Mouse (Mus musculus) limb, embryonic 12.5 days (tissue): ENCODE results near the gene Snip1. TPM values are rescaled to one million over a fixed set of nuclear protein-coding genes. Genes with fewer than 3 reads are reported as not detected.

Experiments used
- ATAC-seq: fragments of 200-750 bp; cut with Nextera tagmentation; 2 replicates; pipeline ENCODE4 v1.8.0; 2017; ENCODE audit warnings: low read depth, moderate TSS enrichment; ENCODE audit not compliant: insufficient number of reproducible peaks, insufficient read depth, low FRiP score, low TSS enrichment
- H3K27ac ChIP-seq: fragments of 300-500 bp; sonication (generic); 2 replicates; pipeline ENCODE4 v1.5.1; 2016; ENCODE audit warnings: mild to moderate bottlenecking, moderate library complexity
- H3K27me3 ChIP-seq: fragments of 300-500 bp; sonication (generic); 2 replicates; pipeline ENCODE4 v1.6.1; 2016; ENCODE audit warnings: mild to moderate bottlenecking, moderate library complexity
- H3K36me3 ChIP-seq: fragments of 300-500 bp; sonication (generic); 2 replicates; pipeline ENCODE4 v1.6.1; 2016; ENCODE audit warnings: mild to moderate bottlenecking, moderate library complexity
- H3K4me1 ChIP-seq: fragments of 300-500 bp; sonication (generic); replicated peaks from 2 replicates; pipeline ENCODE4 v1.6.1; 2016
- H3K4me2 ChIP-seq: fragments of 300-500 bp; sonication (generic); 2 replicates; pipeline ENCODE4 v1.6.1; 2016; ENCODE audit warnings: mild to moderate bottlenecking, moderate library complexity
- H3K4me3 ChIP-seq: fragments of 300-500 bp; sonication (generic); replicated peaks from 2 replicates; pipeline ENCODE4 v1.5.1; 2016; ENCODE audit warnings: mild to moderate bottlenecking
- H3K9ac ChIP-seq: fragments of 300-500 bp; sonication (generic); replicated peaks from 2 replicates; pipeline ENCODE4 v1.6.1; 2016; ENCODE audit warnings: mild to moderate bottlenecking, moderate library complexity
- H3K9me3 ChIP-seq: fragments of 300-500 bp; sonication (generic); 2 replicates; pipeline ENCODE4 v1.6.1; 2016; ENCODE audit warnings: mild to moderate bottlenecking, moderate library complexity
- WGBS: fragments of 180-500 bp; shearing (Covaris S2); methylation state at CpG from one replicate; pipeline ENCODE4 v1.1.7; 2016; 5-methylcytosine and 5-hydroxymethylcytosine counted together
- polyA plus RNA-seq: library from polyadenylated mRNA; unstranded; fragments of >200 nt; fragmentation: Nextera tagmentation; extraction: Ambion mirVana; gene quantifications from 2 replicates; pipeline ENCODE4 v1.2.1, GENCODE M21; 2016

Gene Snip1
- 39.6 and 40.9 TPM in 2 replicates for polyA plus RNA-seq

- WGBS: 1% methylated on average over 78 of the region's 78 CpGs
These were observed at the start of gene Snip1 for GRCm38 (mm10) chr4:125066490-125067370. Snip1 (plus strand) TSS chr4:125066672.

GRCm38 (mm10) chr4:125017431-125017830 is 49.0 kb upstream of the Snip1 start:
- Histone ChIP-seq H3K36me3 (no peaks in the 10 kb centered on the region), H3K27me3 (peaks cover 87% of the 10 kb centered on the region), H3K27ac (no peak overlapping the region), H3K9me3 (no peaks in the 10 kb centered on the region), H3K9ac (no peak overlapping the region), H3K4me3 (no peak overlapping the region), H3K4me1 (no peaks in the 10 kb centered on the region), H3K4me2 (no peak overlapping the region)
- no peak for ATAC-seq
- WGBS: 79% methylated on average over 11 of the region's 11 CpGs

More at GRCm38 (mm10) chr4:125066490-125067370, at the start of gene Snip1:
- H3K4me3 ChIP-seq: peak within 1 kb of the TSS; percentile 96
- peak; percentile 84 for ATAC-seq
- no peaks in the 10 kb centered on the region for H3K9me3 ChIP-seq
- H3K4me1 ChIP-seq: peaks cover 11% of the 10 kb centered on the region
- peak within 1 kb of the TSS; percentile 64 for H3K27ac ChIP-seq
- H3K4me2 ChIP-seq: peak within 1 kb of the TSS; percentile 91
- peaks cover 37% of the 10 kb centered on the region for H3K36me3 ChIP-seq
- H3K27me3 ChIP-seq: peaks cover 22% of the 10 kb centered on the region
- peak within 1 kb of the TSS; percentile 93 for H3K9ac ChIP-seq

- no peak for ATAC-seq
- no peaks in the 10 kb centered on the region for H3K36me3 ChIP-seq
- H3K27ac ChIP-seq: no peak overlapping the region
- no peak overlapping the region for H3K9ac ChIP-seq
- H3K4me1 ChIP-seq: no peaks in the 10 kb centered on the region
- H3K9me3 ChIP-seq: no peaks in the 10 kb centered on the region
- no peak overlapping the region for H3K4me3 ChIP-seq
- no peak overlapping the region for H3K4me2 ChIP-seq
- peaks cover 82% of the 10 kb centered on the region for H3K27me3 ChIP-seq
- WGBS: 30% methylated on average over 11 of the region's 11 CpGs
These were observed 45.5 kb upstream of the Snip1 start for GRCm38 (mm10) chr4:125020780-125021538.

GRCm38 (mm10) chr4:125029891-125030614 is 36.4 kb upstream of the Snip1 start:
- peaks cover 9% of the 10 kb centered on the region for H3K4me1 ChIP-seq
- 1% methylated on average over 50 of the region's 50 CpGs for WGBS
- peak; percentile 93 for ATAC-seq
- peak overlapping the region; percentile 89 for H3K9ac ChIP-seq
- peak overlapping the region; percentile 88 for H3K4me3 ChIP-seq
- peaks cover 32% of the 10 kb centered on the region for H3K27me3 ChIP-seq
- no peaks in the 10 kb centered on the region for H3K9me3 ChIP-seq
- peaks cover 13% of the 10 kb centered on the region for H3K36me3 ChIP-seq
- peak overlapping the region; percentile 69 for H3K27ac ChIP-seq
- H3K4me2 ChIP-seq: peak overlapping the region; percentile 96

- Histone ChIP-seq H3K27ac (no peak overlapping the region), H3K9ac (no peak overlapping the region), H3K4me3 (no peak overlapping the region), H3K27me3 (no peaks in the 10 kb centered on the region), H3K36me3 (peaks cover 51% of the 10 kb centered on the region), H3K4me2 (no peak overlapping the region), H3K4me1 (peaks cover 9% of the 10 kb centered on the region), H3K9me3 (no peaks in the 10 kb centered on the region)
- ATAC-seq: no peak
- WGBS: 96% methylated on average over 4 of the region's 4 CpGs
These were observed 32.1 kb upstream of the Snip1 start for GRCm38 (mm10) chr4:125034341-125034740.

- Histone ChIP-seq H3K27me3 (no peaks in the 10 kb centered on the region), H3K27ac (no peak overlapping the region), H3K9me3 (no peaks in the 10 kb centered on the region), H3K36me3 (peaks cover 95% of the 10 kb centered on the region), H3K9ac (no peak overlapping the region), H3K4me1 (no peaks in the 10 kb centered on the region), H3K4me2 (no peak overlapping the region), H3K4me3 (no peak overlapping the region)
- no peak for ATAC-seq
- 86% methylated on average over 7 of the region's 7 CpGs for WGBS
These were observed 22.0 kb upstream of the Snip1 start for GRCm38 (mm10) chr4:125044454-125044853.

- peaks cover 59% of the 10 kb centered on the region for H3K36me3 ChIP-seq
- H3K27ac ChIP-seq: no peak overlapping the region; the same call in 1 of the 2 replicates
- peaks cover 32% of the 10 kb centered on the region for H3K4me1 ChIP-seq
- WGBS: 86% methylated on average over 9 of the region's 9 CpGs
- no peak for ATAC-seq
- H3K9me3 ChIP-seq: no peaks in the 10 kb centered on the region
- no peak overlapping the region for H3K9ac ChIP-seq
- H3K4me3 ChIP-seq: no peak overlapping the region
- H3K27me3 ChIP-seq: peaks cover 11% of the 10 kb centered on the region; the same call in 1 of the 2 replicates
- no peak overlapping the region for H3K4me2 ChIP-seq
These were observed 11.1 kb upstream of the Snip1 start for GRCm38 (mm10) chr4:125055385-125055784.

- Histone ChIP-seq H3K36me3 (peaks cover 50% of the 10 kb centered on the region), H3K4me2 (no peak overlapping the region), H3K27ac (peak overlapping the region; percentile 67), H3K27me3 (peaks cover 15% of the 10 kb centered on the region; the same call in 1 of the 2 replicates), H3K9ac (no peak overlapping the region), H3K9me3 (no peaks in the 10 kb centered on the region), H3K4me3 (no peak overlapping the region), H3K4me1 (peaks cover 32% of the 10 kb centered on the region)
- WGBS: 41% methylated on average over 4 of the region's 4 CpGs
- peak; percentile 34; the same call in 1 of the 2 replicates for ATAC-seq
These were observed 10.0 kb upstream of the Snip1 start for GRCm38 (mm10) chr4:125056476-125056875.

- Histone ChIP-seq H3K4me1 (peaks cover 32% of the 10 kb centered on the region), H3K9me3 (no peaks in the 10 kb centered on the region), H3K27me3 (peaks cover 15% of the 10 kb centered on the region; the same call in 1 of the 2 replicates), H3K4me3 (no peak overlapping the region), H3K36me3 (peaks cover 42% of the 10 kb centered on the region), H3K4me2 (peak overlapping the region; percentile 7; the same call in 1 of the 2 replicates), H3K27ac (peak overlapping the region; percentile 67), H3K9ac (no peak overlapping the region)
- 37% methylated on average over 3 of the region's 3 CpGs for WGBS
- no peak for ATAC-seq
These were observed 9.2 kb upstream of the Snip1 start for GRCm38 (mm10) chr4:125057273-125057672.

- no peak overlapping the region for H3K27ac ChIP-seq
- 50% methylated on average over 5 of the region's 5 CpGs for WGBS
- H3K4me1 ChIP-seq: peaks cover 32% of the 10 kb centered on the region
- ATAC-seq: no peak
- H3K4me2 ChIP-seq: no peak overlapping the region
- no peaks in the 10 kb centered on the region for H3K9me3 ChIP-seq
- H3K4me3 ChIP-seq: no peak overlapping the region
- peaks cover 34% of the 10 kb centered on the region for H3K36me3 ChIP-seq
- no peak overlapping the region for H3K9ac ChIP-seq
- H3K27me3 ChIP-seq: peaks cover 15% of the 10 kb centered on the region; the same call in 1 of the 2 replicates
These were observed 8.4 kb upstream of the Snip1 start for GRCm38 (mm10) chr4:125058033-125058432.
